Mouse (Mus musculus) layer of hippocampus, adult 8-10 months (tissue): ENCODE data around the gene Tead1. TPM values are rescaled to one million over a fixed set of nuclear protein-coding genes. Genes with fewer than 3 reads are reported as not detected.

Experiments
- DNase-seq, 2 experiments: peaks; one replicate each; pipeline ENCODE4 v3.0.0; 2022; ENCODE audit warnings: low spot score in 2 of 2
- total RNA-seq, 4 experiments: library from RNA; stranded (reverse); gene quantifications; 2 replicates each; pipeline ENCODE4 v1.2.4; 2022

Tead1 gene
- total RNA-seq, 4 experiments from 2014 or later: 19.8 to 37.6 (median 27.3) TPM

GRCm38 (mm10) chr7:112812037-112812775 is 133.1 kb downstream of the Tead1 start:
- DNase-seq: no peak

- DNase-seq: no peak
These were observed 134.0 kb downstream of the Tead1 start for GRCm38 (mm10) chr7:112813163-112813562.

- DNase-seq: no peak
These were observed 134.7 kb downstream of the Tead1 start for GRCm38 (mm10) chr7:112813731-112814306.

GRCm38 (mm10) chr7:112816016-112816415 is 136.9 kb downstream of the Tead1 start:
- DNase-seq: no peak

- DNase-seq: no peak
These were observed 140.7 kb downstream of the Tead1 start for GRCm38 (mm10) chr7:112819833-112820232.

- no peak for DNase-seq
These were observed 143.8 kb downstream of the Tead1 start for GRCm38 (mm10) chr7:112822879-112823278.

- DNase-seq: peak; percentile 36 to 45
These were observed 144.5 kb downstream of the Tead1 start for GRCm38 (mm10) chr7:112823621-112824020.

DNA sequence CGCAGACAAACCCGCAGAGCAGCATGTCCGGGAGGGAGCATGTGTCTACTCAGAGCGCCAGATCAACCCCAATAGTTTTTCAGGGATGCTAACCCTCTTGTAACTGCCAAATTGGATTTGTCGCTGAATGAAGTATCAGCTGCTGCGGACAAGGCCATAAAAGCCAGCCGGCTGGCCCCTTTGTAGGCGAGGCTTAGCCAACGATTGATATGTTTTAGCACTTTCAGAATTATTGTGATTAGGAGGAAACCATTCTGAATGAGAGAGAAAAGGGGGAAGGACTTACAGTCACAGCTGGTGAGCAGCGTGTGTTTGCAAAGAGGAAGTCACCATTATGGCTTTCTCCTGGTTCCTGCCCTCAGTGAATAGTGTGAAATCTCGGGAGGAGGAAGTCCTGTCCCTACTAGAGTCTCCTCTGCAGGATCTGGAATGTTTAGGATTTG is 146.2 kb downstream of the Tead1 start:
- no peak for DNase-seq

- peak; percentile 54 to 60 for DNase-seq
These were observed 147.2 kb downstream of the Tead1 start for GRCm38 (mm10) chr7:112826114-112826911.

- DNase-seq: no peak
These were observed 149.0 kb downstream of the Tead1 start for GRCm38 (mm10) chr7:112828016-112828695.

DNA sequence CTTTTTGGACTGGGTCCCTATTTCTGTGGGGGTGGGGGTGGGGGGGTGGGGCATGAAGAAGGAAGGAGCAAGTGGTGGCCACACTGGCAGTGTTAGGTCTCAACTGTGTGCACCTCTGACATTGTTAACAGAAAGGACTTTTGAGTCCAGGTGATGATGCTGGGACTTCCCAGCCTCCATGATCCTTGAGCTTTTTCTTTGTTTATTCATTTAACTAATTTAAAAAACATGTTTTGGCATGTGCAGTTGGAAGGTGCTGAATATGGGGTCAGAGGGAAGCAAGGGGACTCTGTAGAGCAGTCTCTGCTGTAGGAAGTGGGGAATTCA is 149.5 kb downstream of the Tead1 start:
- no peak for DNase-seq

- no peak for DNase-seq
These were observed 151.8 kb downstream of the Tead1 start for GRCm38 (mm10) chr7:112830946-112831345.

- DNase-seq: no peak
These were observed 152.3 kb downstream of the Tead1 start for GRCm38 (mm10) chr7:112831446-112831845.

DNA sequence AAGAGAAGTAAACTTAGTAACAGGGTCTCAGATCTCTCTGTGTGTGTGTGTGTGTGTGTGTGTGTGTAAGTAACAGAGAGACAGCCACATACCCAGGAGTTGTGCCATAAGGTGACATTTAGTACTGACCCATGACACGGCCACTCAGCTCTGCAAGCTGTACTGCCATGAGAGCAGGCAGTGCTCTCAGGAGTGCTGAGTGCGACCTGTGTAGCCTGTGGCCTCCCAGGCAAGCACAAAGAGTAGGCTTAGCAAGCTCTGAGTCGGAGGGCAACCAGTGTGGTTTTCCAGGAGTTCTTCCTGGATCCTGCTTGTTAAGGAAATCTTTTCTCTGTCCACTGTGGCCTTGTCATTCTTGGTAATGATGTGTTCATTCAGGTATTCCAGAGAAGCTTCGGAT is 154.0 kb downstream of the Tead1 start:
- DNase-seq: no peak

DNA sequence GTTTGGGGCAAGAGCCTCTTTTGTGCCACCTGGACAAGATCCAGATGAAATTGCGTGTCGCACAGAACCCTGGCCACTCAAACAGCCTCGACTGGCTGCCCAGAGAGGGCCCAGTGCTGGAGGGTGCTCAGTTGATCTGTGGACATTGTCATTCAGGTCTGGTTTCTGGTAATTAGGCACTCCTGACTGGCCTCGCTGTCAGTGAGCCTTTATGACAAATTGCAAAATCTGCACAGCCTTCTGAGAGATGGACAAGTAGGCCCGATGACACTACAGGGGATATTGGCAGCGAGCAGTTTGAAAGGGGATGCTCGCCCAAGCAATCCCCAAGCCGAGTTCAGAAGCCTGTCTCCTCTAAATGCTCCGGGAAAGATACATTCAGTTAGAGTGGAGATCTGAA is 157.0 kb downstream of the Tead1 start:
- DNase-seq: no peak

GRCm38 (mm10) chr7:112838131-112838530 is 159.0 kb downstream of the Tead1 start:
- no peak for DNase-seq

DNA sequence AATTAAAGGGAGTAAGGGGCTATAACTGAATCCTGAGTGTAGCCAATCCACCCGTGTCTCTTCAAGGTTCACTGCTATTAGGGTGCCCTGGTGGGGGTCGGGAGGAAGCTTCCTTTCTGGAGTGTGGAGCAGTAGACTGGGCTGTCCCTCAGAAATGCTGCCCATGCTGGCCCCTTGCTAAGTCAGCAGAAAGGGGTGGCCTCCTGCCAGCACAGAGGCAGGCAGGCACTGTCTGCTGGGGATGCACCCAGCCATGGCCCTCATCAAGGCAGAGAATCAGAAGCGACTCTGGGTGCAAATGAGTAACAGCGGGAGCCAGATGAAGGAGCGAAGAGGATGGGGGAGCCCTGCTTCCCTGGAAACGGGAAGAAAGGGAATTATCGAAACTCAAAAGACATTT is 161.2 kb downstream of the Tead1 start:
- DNase-seq: no peak

- DNase-seq: no peak
These were observed 161.8 kb downstream of the Tead1 start for GRCm38 (mm10) chr7:112840890-112841289.

DNA sequence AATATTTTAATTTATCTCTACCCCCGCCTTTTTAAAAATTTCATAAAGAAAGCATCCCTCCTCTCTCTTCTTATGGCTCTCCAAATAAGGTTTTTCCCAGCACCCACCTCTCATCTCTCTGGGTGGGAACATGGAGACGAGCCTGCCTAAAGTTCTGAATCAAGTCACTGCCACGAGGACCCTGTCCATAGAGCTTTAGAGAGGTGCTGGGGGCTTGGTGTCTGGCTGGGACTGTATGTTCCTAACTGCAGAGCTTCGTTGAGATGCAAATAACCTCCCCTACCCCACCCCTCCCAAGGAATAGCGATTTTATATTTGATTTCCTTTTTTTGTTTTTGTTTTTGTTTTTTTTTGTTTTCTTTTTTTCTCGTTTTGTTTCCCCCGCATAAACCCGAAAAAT is 162.4 kb downstream of the Tead1 start:
- no peak for DNase-seq

DNA sequence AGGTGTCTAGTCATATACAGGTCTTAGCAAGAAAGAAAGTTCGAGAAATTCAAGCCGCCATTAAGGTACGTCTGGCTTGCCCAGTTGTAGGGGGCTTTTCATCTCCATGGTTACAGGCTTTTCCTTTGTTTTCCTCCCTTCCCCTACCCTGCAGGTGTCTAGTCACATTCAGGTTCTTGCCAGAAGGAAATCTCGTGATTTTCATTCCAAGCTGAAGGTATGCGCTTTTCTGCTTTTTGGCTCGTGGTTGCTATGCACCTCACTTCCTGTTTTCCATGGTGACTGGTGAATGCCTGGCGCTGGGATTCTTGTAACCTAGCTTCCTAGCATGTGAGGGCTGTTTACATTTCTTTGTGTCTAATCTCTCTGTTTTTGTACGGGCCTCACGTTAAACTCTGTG is 162.8 kb downstream of the Tead1 start:
- no peak for DNase-seq

DNA sequence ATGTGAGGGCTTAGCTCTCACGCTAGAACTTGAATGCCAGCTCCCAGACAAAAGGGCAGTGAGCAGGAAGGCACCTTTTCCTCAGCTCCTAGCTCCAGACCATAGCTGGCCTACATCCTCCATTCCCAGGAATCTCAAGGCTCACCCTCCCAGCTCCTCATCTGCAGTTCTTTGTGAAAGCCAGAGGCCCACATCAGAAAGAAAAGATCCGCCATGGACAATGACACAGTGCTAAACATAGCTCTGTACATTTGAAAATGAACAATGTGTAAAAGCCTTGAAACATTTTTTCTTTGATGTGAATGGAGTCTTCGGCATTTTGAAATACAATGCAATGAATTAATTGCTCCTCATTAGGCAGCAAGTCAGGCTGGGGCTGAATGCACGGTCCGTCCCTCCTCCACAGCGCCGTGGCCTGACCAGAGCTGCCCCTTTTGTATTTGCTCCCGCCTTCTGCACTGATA is 172.2 kb downstream of the Tead1 start:
- DNase-seq: no peak
